Mouse (Mus musculus) lung, postnatal 0 days (tissue): ENCODE results near the gene Klhl2. TPM values are rescaled to one million over a fixed set of nuclear protein-coding genes. Genes with fewer than 3 reads are reported as not detected.

Experiments
- ATAC-seq: fragments of 200-750 bp; cut with Nextera tagmentation; 2 replicates; pipeline ENCODE4 v1.8.0; 2017; ENCODE audit warnings: moderate library complexity
- DNase-seq: peaks from one replicate; pipeline ENCODE4 v3.0.0-alpha.2; 2016; ENCODE audit warnings: low spot score
- H3K27ac ChIP-seq: fragments of 300-500 bp; sonication (generic); 2 replicates; pipeline ENCODE4 v1.5.1; 2014; ENCODE audit warnings: antibody characterized with exemption, mild to moderate bottlenecking, low read length, mixed read lengths
- H3K27me3 ChIP-seq: fragments of 300-500 bp; sonication (generic); replicated peaks from 2 replicates; pipeline ENCODE4 v1.6.1; 2014; ENCODE audit warnings: low read length, mixed read lengths; ENCODE audit not compliant: insufficient read depth
- H3K36me3 ChIP-seq: fragments of 300-500 bp; sonication (generic); 2 replicates; pipeline ENCODE4 v1.6.1; 2014; ENCODE audit warnings: low read length, mixed read lengths; ENCODE audit not compliant: insufficient read depth
- H3K4me1 ChIP-seq: fragments of 300-500 bp; sonication (generic); 2 replicates; pipeline ENCODE4 v1.6.1; 2014; ENCODE audit warnings: antibody characterized with exemption, low read depth, low read length, mixed read lengths; ENCODE audit not compliant: insufficient read depth
- H3K4me2 ChIP-seq: fragments of 300-500 bp; sonication (generic); replicated peaks from 2 replicates; pipeline ENCODE4 v1.6.1; 2014; ENCODE audit warnings: low read depth, mild to moderate bottlenecking, low read length, moderate library complexity, mixed read lengths
- H3K4me3 ChIP-seq: fragments of 300-500 bp; sonication (generic); 2 replicates; pipeline ENCODE4 v1.5.1; 2014; ENCODE audit warnings: low read depth, low read length
- H3K9ac ChIP-seq: fragments of 300-500 bp; sonication (generic); replicated peaks from 2 replicates; pipeline ENCODE4 v1.6.1; 2014; ENCODE audit warnings: low read depth, mild to moderate bottlenecking
- H3K9me3 ChIP-seq: fragments of 300-500 bp; sonication (generic); 2 replicates; pipeline ENCODE4 v1.6.1; 2016; ENCODE audit warnings: low read length, mixed read lengths
- CTCF ChIP-seq: IDR thresholded peaks from 2 replicates; pipeline ENCODE4 v1.5.1; 2016; ENCODE audit warnings: antibody characterized with exemption, mild to moderate bottlenecking
- EP300 ChIP-seq: IDR thresholded peaks from 2 replicates; pipeline ENCODE4 v1.6.1; 2016; ENCODE audit warnings: antibody characterized with exemption, mild to moderate bottlenecking, control low read depth
- WGBS: fragments of 180-500 bp; shearing (Covaris S2); extraction: QIAGEN DNeasy Blood & Tissue Kit; methylation state at CpG from one replicate; pipeline ENCODE4 v1.1.7; 2014; 5-methylcytosine and 5-hydroxymethylcytosine counted together
- polyA plus RNA-seq: library from polyadenylated mRNA; unstranded; fragments of >200 nt; fragmentation: Nextera tagmentation; extraction: Ambion mirVana; gene quantifications from 2 replicates; pipeline ENCODE4 v1.2.1, GENCODE M21; 2015

The Klhl2 gene
- polyA plus RNA-seq, 1 experiment from 2014 or later = 12.6 TPM

- 74% methylated on average over 27 of the region's 27 CpGs for WGBS
- H3K36me3 ChIP-seq = no peaks in the 10 kb centered on the region
- H3K4me2 ChIP-seq = no peak overlapping the region
- ATAC-seq = no peak
- no peak overlapping the region for H3K4me3 ChIP-seq
- no peak overlapping the region for H3K9ac ChIP-seq
- H3K9me3 ChIP-seq = no peaks in the 10 kb centered on the region
- H3K27me3 ChIP-seq = no peaks in the 10 kb centered on the region
- peaks cover 4% of the 10 kb centered on the region; the same call in 1 of the 2 replicates for H3K4me1 ChIP-seq
- DNase-seq = no peak
- TF ChIP-seq CTCF (no peak), EP300 (no peak)
- no peak overlapping the region for H3K27ac ChIP-seq
Observed at GRCm38 (mm10) chr8:64834071-64834877, 15.5 kb downstream of the Klhl2 start.

GRCm38 (mm10) chr8:64832581-64833135 is 17.2 kb downstream of the Klhl2 start:
- no peak overlapping the region for H3K9ac ChIP-seq
- WGBS = 83% methylated on average over 12 of the region's 13 CpGs
- H3K36me3 ChIP-seq = no peaks in the 10 kb centered on the region
- H3K4me3 ChIP-seq = no peak overlapping the region
- peaks cover 4% of the 10 kb centered on the region; the same call in 1 of the 2 replicates for H3K4me1 ChIP-seq
- DNase-seq = no peak
- H3K9me3 ChIP-seq = no peaks in the 10 kb centered on the region
- no peak overlapping the region for H3K4me2 ChIP-seq
- H3K27ac ChIP-seq = no peak overlapping the region
- no peaks in the 10 kb centered on the region for H3K27me3 ChIP-seq
- no peak for TF ChIP-seq EP300
- no peak for ATAC-seq

GRCm38 (mm10) chr8:64831656-64832055 is 18.2 kb downstream of the Klhl2 start:
- no peaks in the 10 kb centered on the region for H3K36me3 ChIP-seq
- peak; percentile 46 for DNase-seq
- 76% methylated on average over 3 of the region's 3 CpGs for WGBS
- no peak overlapping the region for H3K9ac ChIP-seq
- no peak for TF ChIP-seq CTCF
- TF ChIP-seq EP300 = no peak
- no peak overlapping the region for H3K4me2 ChIP-seq
- no peak overlapping the region for H3K27ac ChIP-seq
- peak; percentile 39 for ATAC-seq
- no peaks in the 10 kb centered on the region for H3K27me3 ChIP-seq
- H3K9me3 ChIP-seq = no peaks in the 10 kb centered on the region
- no peak overlapping the region for H3K4me3 ChIP-seq
- H3K4me1 ChIP-seq = no peaks in the 10 kb centered on the region; the same call in 1 of the 2 replicates

- ATAC-seq = no peak
- TF ChIP-seq EP300 = no peak
- TF ChIP-seq CTCF = no peak
Observed at GRCm38 (mm10) chr8:64829921-64830320, 19.9 kb downstream of the Klhl2 start.

GRCm38 (mm10) chr8:64829391-64829790 is 20.4 kb downstream of the Klhl2 start:
- ATAC-seq (peak; percentile 61), DNase-seq (peak; percentile 70)
- Histone ChIP-seq H3K9me3 (no peaks in the 10 kb centered on the region), H3K27me3 (no peaks in the 10 kb centered on the region), H3K4me3 (no peak overlapping the region), H3K27ac (no peak overlapping the region), H3K36me3 (no peaks in the 10 kb centered on the region), H3K4me1 (no peaks in the 10 kb centered on the region), H3K4me2 (no peak overlapping the region), H3K9ac (no peak overlapping the region)
- WGBS = 80% methylated on average over 9 of the region's 9 CpGs
- TF ChIP-seq EP300 (peak; percentile 34; the same call in 1 of the 2 replicates), CTCF (peak; percentile 35; the same call in 1 of the 2 replicates)

More at GRCm38 (mm10) chr8:64829921-64830320, 19.9 kb downstream of the Klhl2 start:
- no peaks in the 10 kb centered on the region for H3K4me1 ChIP-seq
- DNase-seq = no peak
- WGBS = 91% methylated on average over 3 of the region's 3 CpGs
- H3K9me3 ChIP-seq = no peaks in the 10 kb centered on the region
- no peak overlapping the region for H3K9ac ChIP-seq
- H3K36me3 ChIP-seq = no peaks in the 10 kb centered on the region
- H3K4me2 ChIP-seq = no peak overlapping the region
- no peak overlapping the region for H3K4me3 ChIP-seq
- no peaks in the 10 kb centered on the region for H3K27me3 ChIP-seq
- H3K27ac ChIP-seq = no peak overlapping the region

- H3K4me1 ChIP-seq = no peaks in the 10 kb centered on the region
- peaks cover 4% of the 10 kb centered on the region; the same call in 1 of the 2 replicates for H3K36me3 ChIP-seq
- ATAC-seq = no peak
- no peak overlapping the region for H3K4me2 ChIP-seq
- DNase-seq = no peak
- WGBS = 90% methylated on average over 15 of the region's 15 CpGs
- no peak overlapping the region for H3K9ac ChIP-seq
- H3K27ac ChIP-seq = no peak overlapping the region
- H3K27me3 ChIP-seq = no peaks in the 10 kb centered on the region
- TF ChIP-seq CTCF = no peak
- no peak for TF ChIP-seq EP300
- no peak overlapping the region for H3K4me3 ChIP-seq
- H3K9me3 ChIP-seq = no peaks in the 10 kb centered on the region
Observed at GRCm38 (mm10) chr8:64828466-64828865, 21.4 kb downstream of the Klhl2 start.
